Mouse (Mus musculus): ENCODE measurements at regions not wholly inside any gene's neighbourhood (a gene's known extent, or its start where the extent isn't known, plus 50 kb on each side); places are given as distances from the start of the nearest gene placed in this dataset.

GRCm38 (mm10) chr4:69608885-69609284, 654.7 kb upstream of the Brinp1 start:
- Histone ChIP-seq H3K27me3 (ENCODE audit: insufficient read depth, low read length) (no peaks in the 10 kb centered on the region), H3K4me3 (replicated peaks; ENCODE audit: low read length) (no peak overlapping the region), H3K4me1 (replicated peaks; ENCODE audit: low read depth, low read length) (no peaks in the 10 kb centered on the region), H3K36me3 (ENCODE audit: insufficient read depth, low read length) (no peaks in the 10 kb centered on the region), H3K9me3 (ENCODE audit: low read length) (no peaks in the 10 kb centered on the region)
- TF ChIP-seq POU5F1 (IDR thresholded peaks at IDR 0.05; ENCODE audit: borderline replicate concordance, low read length): no peak
- TF ChIP-seq CTCF (conservative IDR thresholded peaks at IDR 0.05; ENCODE audit: low read length): no peak
- TF ChIP-seq NANOG (IDR thresholded peaks at IDR 0.05; ENCODE audit: borderline replicate concordance, low read length): no peak

- TF ChIP-seq POU5F1 (IDR thresholded peaks at IDR 0.05; ENCODE audit: borderline replicate concordance, low read length) (no peak), NANOG (IDR thresholded peaks at IDR 0.05; ENCODE audit: borderline replicate concordance, low read length) (no peak), CTCF (conservative IDR thresholded peaks at IDR 0.05; ENCODE audit: low read length) (no peak)
- no peaks in the 10 kb centered on the region for H3K36me3 ChIP-seq (ENCODE audit: insufficient read depth, low read length)
- no peaks in the 10 kb centered on the region for H3K27me3 ChIP-seq (ENCODE audit: insufficient read depth, low read length)
- no peak overlapping the region for H3K4me3 ChIP-seq (replicated peaks; ENCODE audit: low read length)
- no peaks in the 10 kb centered on the region for H3K9me3 ChIP-seq (ENCODE audit: low read length)
- no peaks in the 10 kb centered on the region for H3K4me1 ChIP-seq (replicated peaks; ENCODE audit: low read depth, low read length)
These were observed 642.9 kb upstream of the Brinp1 start for GRCm38 (mm10) chr4:69596992-69597541.

GRCm38 (mm10) chr4:69594022-69594421, 639.8 kb upstream of the Brinp1 start:
- Histone ChIP-seq H3K36me3 (ENCODE audit: insufficient read depth, low read length) (no peaks in the 10 kb centered on the region), H3K4me3 (replicated peaks; ENCODE audit: low read length) (no peak overlapping the region), H3K9me3 (ENCODE audit: low read length) (no peaks in the 10 kb centered on the region), H3K4me1 (replicated peaks; ENCODE audit: low read depth, low read length) (0 out of 2 replicates have a peak, but pooled peaks cover 7% of the 10 kb centered on the region), H3K27me3 (ENCODE audit: insufficient read depth, low read length) (no peaks in the 10 kb centered on the region)
- TF ChIP-seq POU5F1 (IDR thresholded peaks at IDR 0.05; ENCODE audit: borderline replicate concordance, low read length): no peak
- no peak for TF ChIP-seq NANOG (IDR thresholded peaks at IDR 0.05; ENCODE audit: borderline replicate concordance, low read length)
- TF ChIP-seq CTCF (conservative IDR thresholded peaks at IDR 0.05; ENCODE audit: low read length): no peak

- Histone ChIP-seq H3K36me3 (ENCODE audit: insufficient read depth, low read length) (no peaks in the 10 kb centered on the region), H3K9me3 (ENCODE audit: low read length) (no peaks in the 10 kb centered on the region), H3K4me1 (replicated peaks; ENCODE audit: low read depth, low read length) (no peaks in the 10 kb centered on the region), H3K4me3 (replicated peaks; ENCODE audit: low read length) (no peak overlapping the region), H3K27me3 (ENCODE audit: insufficient read depth, low read length) (no peaks in the 10 kb centered on the region)
- TF ChIP-seq CTCF (conservative IDR thresholded peaks at IDR 0.05; ENCODE audit: low read length): no peak
- TF ChIP-seq POU5F1 (IDR thresholded peaks at IDR 0.05; ENCODE audit: borderline replicate concordance, low read length): no peak
- no peak for TF ChIP-seq NANOG (IDR thresholded peaks at IDR 0.05; ENCODE audit: borderline replicate concordance, low read length)
These were observed 622.1 kb upstream of the Brinp1 start for GRCm38 (mm10) chr4:69576256-69576655.

- Histone ChIP-seq H3K4me3 (replicated peaks; ENCODE audit: low read length) (no peak overlapping the region), H3K4me1 (replicated peaks; ENCODE audit: low read depth, low read length) (no peaks in the 10 kb centered on the region), H3K27me3 (ENCODE audit: insufficient read depth, low read length) (no peaks in the 10 kb centered on the region), H3K9me3 (ENCODE audit: low read length) (no peaks in the 10 kb centered on the region), H3K36me3 (ENCODE audit: insufficient read depth, low read length) (no peaks in the 10 kb centered on the region)
- TF ChIP-seq CTCF (conservative IDR thresholded peaks at IDR 0.05; ENCODE audit: low read length) (no peak), POU5F1 (IDR thresholded peaks at IDR 0.05; ENCODE audit: borderline replicate concordance, low read length) (no peak), NANOG (IDR thresholded peaks at IDR 0.05; ENCODE audit: borderline replicate concordance, low read length) (no peak)
These were observed 593.9 kb upstream of the Brinp1 start for GRCm38 (mm10) chr4:69548104-69548503.

GRCm38 (mm10) chr4:69538172-69538908, 584.1 kb upstream of the Brinp1 start:
- no peaks in the 10 kb centered on the region for H3K27me3 ChIP-seq (ENCODE audit: insufficient read depth, low read length)
- no peak for TF ChIP-seq CTCF (conservative IDR thresholded peaks at IDR 0.05; ENCODE audit: low read length)
- no peak for TF ChIP-seq NANOG (IDR thresholded peaks at IDR 0.05; ENCODE audit: borderline replicate concordance, low read length)
- no peak for TF ChIP-seq POU5F1 (IDR thresholded peaks at IDR 0.05; ENCODE audit: borderline replicate concordance, low read length)

GRCm38 (mm10) chr4:69533107-69533506, 578.9 kb upstream of the Brinp1 start:
- Histone ChIP-seq H3K27me3 (ENCODE audit: insufficient read depth, low read length) (no peaks in the 10 kb centered on the region), H3K36me3 (ENCODE audit: insufficient read depth, low read length) (no peaks in the 10 kb centered on the region), H3K4me1 (replicated peaks; ENCODE audit: low read depth, low read length) (no peaks in the 10 kb centered on the region), H3K4me3 (replicated peaks; ENCODE audit: low read length) (no peak overlapping the region), H3K9me3 (ENCODE audit: low read length) (no peaks in the 10 kb centered on the region)
- TF ChIP-seq CTCF (conservative IDR thresholded peaks at IDR 0.05; ENCODE audit: low read length): no peak
- no peak for TF ChIP-seq POU5F1 (IDR thresholded peaks at IDR 0.05; ENCODE audit: borderline replicate concordance, low read length)
- TF ChIP-seq NANOG (IDR thresholded peaks at IDR 0.05; ENCODE audit: borderline replicate concordance, low read length): no peak

More at GRCm38 (mm10) chr4:69538172-69538908, 584.1 kb upstream of the Brinp1 start:
- Histone ChIP-seq H3K4me3 (replicated peaks; ENCODE audit: low read length) (no peak overlapping the region), H3K9me3 (ENCODE audit: low read length) (no peaks in the 10 kb centered on the region), H3K36me3 (ENCODE audit: insufficient read depth, low read length) (no peaks in the 10 kb centered on the region), H3K4me1 (replicated peaks; ENCODE audit: low read depth, low read length) (no peaks in the 10 kb centered on the region)

GRCm38 (mm10) chr4:69523112-69523511, 568.9 kb upstream of the Brinp1 start:
- Histone ChIP-seq H3K27me3 (ENCODE audit: insufficient read depth, low read length) (no peaks in the 10 kb centered on the region), H3K9me3 (ENCODE audit: low read length) (no peaks in the 10 kb centered on the region), H3K36me3 (ENCODE audit: insufficient read depth, low read length) (no peaks in the 10 kb centered on the region), H3K4me1 (replicated peaks; ENCODE audit: low read depth, low read length) (no peaks in the 10 kb centered on the region), H3K4me3 (replicated peaks; ENCODE audit: low read length) (no peak overlapping the region)
- TF ChIP-seq CTCF (conservative IDR thresholded peaks at IDR 0.05; ENCODE audit: low read length) (no peak), NANOG (IDR thresholded peaks at IDR 0.05; ENCODE audit: borderline replicate concordance, low read length) (no peak), POU5F1 (IDR thresholded peaks at IDR 0.05; ENCODE audit: borderline replicate concordance, low read length) (no peak)

Measured in E14TG2a.4 (cell line).